Mouse (Mus musculus) embryonic facial prominence, embryonic 11.5 days (tissue): Measurements from ENCODE around the gene Rnf216. TPM values are rescaled to one million over a fixed set of nuclear protein-coding genes. Genes with fewer than 3 reads are reported as not detected.
"Not testable (repeated sequence)": the region's sequence is repeated elsewhere in the genome, so short reads cannot be mapped to it uniquely, and the experiment has no call there.

Experiments
- ATAC-seq: fragments of 200-750 bp; cut with Nextera tagmentation; replicated peaks from 2 replicates; pipeline ENCODE4 v1.8.0; 2017; ENCODE audit warnings: low read depth; ENCODE audit not compliant: insufficient number of reproducible peaks, low FRiP score, low TSS enrichment
- DNase-seq: peaks from one replicate; pipeline ENCODE4 v3.0.0-alpha.2; 2015; ENCODE audit warnings: low spot score
- H3K27ac ChIP-seq: fragments of 300-500 bp; sonication (generic); replicated peaks from 2 replicates; pipeline ENCODE4 v1.5.1; 2014; ENCODE audit warnings: mild to moderate bottlenecking, low read depth, low read length, control low read depth
- H3K27me3 ChIP-seq: fragments of 300-500 bp; sonication (generic); 2 replicates; pipeline ENCODE4 v1.6.1; 2014; ENCODE audit warnings: mild to moderate bottlenecking, low read length, moderate library complexity, mixed read lengths; ENCODE audit not compliant: control insufficient read depth, insufficient read depth
- H3K36me3 ChIP-seq: fragments of 300-500 bp; sonication (generic); replicated peaks from 2 replicates; pipeline ENCODE4 v1.6.1; 2014; ENCODE audit warnings: low read depth, mild to moderate bottlenecking, low read length, moderate library complexity, mixed read lengths; ENCODE audit not compliant: control insufficient read depth, insufficient read depth
- H3K4me1 ChIP-seq: fragments of 300-500 bp; sonication (generic); 2 replicates; pipeline ENCODE4 v1.6.1; 2014; ENCODE audit warnings: low read length, mixed read lengths; ENCODE audit not compliant: control insufficient read depth, insufficient read depth
- H3K4me2 ChIP-seq: fragments of 300-500 bp; sonication (generic); 2 replicates; pipeline ENCODE4 v1.6.1; 2014; ENCODE audit warnings: low read depth, mild to moderate bottlenecking, control low read depth, low read length, moderate library complexity
- H3K4me3 ChIP-seq: fragments of 300-500 bp; sonication (generic); 2 replicates; pipeline ENCODE4 v1.5.1; 2014; ENCODE audit warnings: low read depth, low read length, control low read depth
- H3K9ac ChIP-seq: fragments of 300-500 bp; sonication (generic); replicated peaks from 2 replicates; pipeline ENCODE4 v1.6.1; 2014; ENCODE audit warnings: mild to moderate bottlenecking, control low read depth, low read length
- H3K9me3 ChIP-seq: fragments of 300-500 bp; sonication (generic); replicated peaks from 2 replicates; pipeline ENCODE4 v1.6.1; 2016; ENCODE audit warnings: mild to moderate bottlenecking, low read length, inconsistent platforms, mixed read lengths; ENCODE audit not compliant: control insufficient read depth
- WGBS: fragments of 180-500 bp; shearing (Covaris S2); extraction: QIAGEN DNeasy Blood & Tissue Kit; methylation state at CpG from one replicate; pipeline ENCODE4 v1.1.7; 2014; 5-methylcytosine and 5-hydroxymethylcytosine counted together
- polyA plus RNA-seq: library from polyadenylated mRNA; unstranded; fragments of >200 nt; fragmentation: Nextera tagmentation; extraction: Ambion mirVana; gene quantifications from 2 replicates; pipeline ENCODE4 v1.2.1, GENCODE M21; 2014

Rnf216 gene
- polyA plus RNA-seq, 1 experiment from 2014 or later: 35.6 TPM

DNA sequence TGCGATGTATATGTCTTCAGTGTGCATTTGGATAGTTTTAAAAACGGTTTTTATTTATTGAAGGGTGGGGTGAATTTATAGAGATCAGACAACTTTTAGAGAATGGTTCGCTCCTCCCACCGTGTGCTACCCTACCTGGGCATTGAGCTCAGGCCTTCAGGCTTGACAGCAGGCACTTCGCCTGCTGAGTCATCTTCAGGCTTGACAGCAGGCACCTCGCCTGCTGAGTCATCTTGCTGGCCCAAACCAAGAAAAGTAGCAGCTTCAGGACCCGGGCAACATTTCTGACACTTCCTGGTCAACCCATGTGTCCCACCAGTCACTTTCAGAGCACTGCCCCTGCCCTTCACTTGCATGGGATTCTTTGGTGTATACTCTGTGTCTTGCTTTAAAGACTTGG lies 22.2 kb upstream of the Rnf216 start:
- no peaks in the 10 kb centered on the region for H3K9me3 ChIP-seq
- DNase-seq: no peak
- no peak for ATAC-seq
- H3K4me1 ChIP-seq: no peaks in the 10 kb centered on the region
- no peak overlapping the region for H3K4me3 ChIP-seq
- H3K9ac ChIP-seq: no peak overlapping the region
- no peaks in the 10 kb centered on the region for H3K36me3 ChIP-seq
- no peak overlapping the region for H3K27ac ChIP-seq
- 85% methylated on average over 7 of the region's 7 CpGs for WGBS
- H3K27me3 ChIP-seq: no peaks in the 10 kb centered on the region
- no peak overlapping the region for H3K4me2 ChIP-seq

DNA sequence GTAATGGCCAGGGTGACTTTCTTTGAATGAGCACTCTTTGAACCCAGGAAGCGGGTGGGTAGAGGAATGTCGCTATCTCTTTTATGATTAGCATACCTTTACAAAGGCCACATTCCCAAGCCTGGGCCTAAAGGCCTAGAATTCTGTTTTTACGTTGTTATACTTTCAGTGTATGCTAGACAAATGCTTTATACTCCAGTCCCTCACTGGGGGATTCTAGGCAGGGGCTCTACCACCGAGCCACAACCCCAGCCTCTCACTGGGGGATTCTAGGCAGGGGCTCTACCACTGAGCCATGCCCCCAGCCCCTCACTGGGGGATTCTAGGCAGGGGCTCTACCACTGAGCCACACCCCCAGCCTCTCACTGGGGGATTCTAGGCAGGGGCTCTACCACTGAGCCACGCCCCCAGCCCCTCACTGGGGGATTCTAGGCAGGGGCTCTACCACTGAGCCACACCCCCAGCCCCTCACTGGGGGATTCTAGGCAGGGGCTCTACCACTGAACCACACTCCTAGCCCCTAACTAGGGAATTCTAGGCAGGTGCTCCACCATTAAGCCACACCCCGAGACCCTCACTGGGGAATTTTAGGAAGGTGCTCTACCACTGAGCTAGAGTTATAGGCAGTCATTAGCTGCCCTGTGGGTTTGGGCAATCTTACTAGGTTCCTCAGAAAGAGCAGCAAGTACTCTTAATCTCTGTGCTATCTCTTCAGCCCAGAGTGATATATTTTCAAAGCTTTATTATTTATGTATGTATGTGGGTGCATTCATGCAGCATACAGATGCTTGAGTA lies 21.6 kb upstream of the Rnf216 start:
- not testable (repeated sequence) for H3K9ac ChIP-seq, DNase-seq, H3K4me1 ChIP-seq, H3K9me3 ChIP-seq, H3K4me3 ChIP-seq, ATAC-seq, H3K27ac ChIP-seq, H3K4me2 ChIP-seq, H3K36me3 ChIP-seq, H3K27me3 ChIP-seq
- WGBS: 81% methylated on average over 3 of the region's 6 CpGs

DNA sequence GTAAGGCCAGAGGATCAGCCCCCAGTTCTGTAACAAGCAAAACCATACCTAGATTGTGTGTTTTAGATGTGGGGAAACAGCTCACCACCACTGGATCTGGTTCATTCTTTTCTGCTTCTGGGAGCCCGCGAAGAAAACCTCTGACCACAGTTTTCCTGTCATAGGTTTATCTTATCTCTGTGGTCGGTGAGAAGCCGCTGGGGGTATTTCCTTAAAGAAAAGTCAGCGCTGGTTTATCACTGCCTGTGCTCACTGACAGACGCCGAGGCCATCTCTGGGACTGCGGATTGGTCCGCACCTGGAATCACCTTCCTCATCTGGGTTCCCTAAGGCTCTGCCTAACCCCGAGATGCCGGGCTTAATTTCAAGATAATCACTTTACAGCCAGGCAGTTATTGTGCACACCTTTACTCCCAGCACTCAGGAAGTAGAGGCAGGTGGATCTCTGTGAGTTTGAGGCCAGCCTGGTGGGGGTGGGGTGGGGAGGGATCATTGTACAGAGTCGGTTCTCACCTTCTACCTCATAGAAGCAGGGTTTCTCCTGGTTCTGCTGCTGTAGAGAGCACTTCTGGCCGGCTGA lies 20.2 kb upstream of the Rnf216 start:
- Histone ChIP-seq H3K4me2 (no peak overlapping the region), H3K27me3 (no peaks in the 10 kb centered on the region), H3K9me3 (no peaks in the 10 kb centered on the region), H3K4me1 (no peaks in the 10 kb centered on the region), H3K9ac (no peak overlapping the region), H3K27ac (no peak overlapping the region), H3K36me3 (no peaks in the 10 kb centered on the region), H3K4me3 (no peak overlapping the region)
- WGBS: 76% methylated on average over 13 of the region's 13 CpGs
- DNase-seq (no peak), ATAC-seq (no peak)

DNA sequence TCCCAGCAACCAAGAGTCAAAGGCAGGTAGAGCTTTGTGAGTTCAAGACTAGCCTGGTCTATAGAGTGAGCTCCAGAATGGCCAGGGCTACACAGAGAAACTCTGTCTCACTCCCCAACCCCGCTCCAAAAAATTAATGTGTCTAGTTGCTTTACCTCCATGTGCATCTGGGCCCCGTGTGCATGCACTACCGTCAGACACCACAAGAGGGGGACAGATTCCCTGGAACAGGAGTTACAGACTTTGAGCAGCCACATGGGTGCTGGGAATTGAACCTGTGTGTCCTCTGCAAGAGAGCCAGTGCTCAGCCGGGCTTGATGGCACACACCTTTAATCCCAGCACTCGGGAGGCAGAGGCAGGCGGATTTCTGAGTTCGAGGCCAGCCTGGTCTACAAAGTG lies 17.5 kb upstream of the Rnf216 start:
- Histone ChIP-seq H3K27ac (no peak overlapping the region), H3K36me3 (no peaks in the 10 kb centered on the region), H3K4me3 (no peak overlapping the region), H3K27me3 (no peaks in the 10 kb centered on the region), H3K9ac (no peak overlapping the region), H3K4me2 (no peak overlapping the region), H3K4me1 (no peaks in the 10 kb centered on the region), H3K9me3 (no peaks in the 10 kb centered on the region)
- WGBS: 94% methylated on average over 7 of the region's 7 CpGs
- DNase-seq (no peak), ATAC-seq (no peak)

DNA sequence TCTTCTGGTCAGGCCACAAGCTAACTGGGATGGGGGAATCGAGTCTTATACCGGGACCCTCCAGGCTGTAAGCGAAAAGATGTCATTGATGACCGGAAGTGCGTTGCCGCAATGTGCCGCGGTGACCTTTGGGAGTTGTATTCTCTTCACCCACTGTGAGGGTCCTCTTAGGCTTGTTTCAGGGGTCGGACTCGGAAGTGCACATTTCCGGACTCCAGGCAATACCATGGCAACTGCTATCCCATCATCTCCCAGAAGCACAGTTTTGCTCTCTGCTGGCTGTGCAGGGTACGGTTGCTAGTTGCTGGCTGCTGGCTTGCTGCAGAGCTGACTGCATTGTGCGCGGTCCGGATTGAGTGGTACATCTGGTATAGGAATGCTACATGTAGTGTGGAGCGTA lies 16.3 kb upstream of the Rnf216 start:
- 91% methylated on average over 16 of the region's 16 CpGs for WGBS
- no peak overlapping the region for H3K4me2 ChIP-seq
- H3K9ac ChIP-seq: no peak overlapping the region
- DNase-seq (no peak), ATAC-seq (no peak)
- H3K9me3 ChIP-seq: no peaks in the 10 kb centered on the region
- no peak overlapping the region for H3K4me3 ChIP-seq
- no peaks in the 10 kb centered on the region for H3K36me3 ChIP-seq
- H3K4me1 ChIP-seq: no peaks in the 10 kb centered on the region
- H3K27me3 ChIP-seq: no peaks in the 10 kb centered on the region
- H3K27ac ChIP-seq: no peak overlapping the region

- Histone ChIP-seq H3K9me3 (no peaks in the 10 kb centered on the region), H3K36me3 (no peaks in the 10 kb centered on the region), H3K27ac (no peak overlapping the region), H3K27me3 (no peaks in the 10 kb centered on the region), H3K9ac (no peak overlapping the region), H3K4me3 (no peak overlapping the region), H3K4me1 (no peaks in the 10 kb centered on the region), H3K4me2 (no peak overlapping the region)
- ATAC-seq (no peak), DNase-seq (no peak)
- 85% methylated on average over 8 of the region's 8 CpGs for WGBS
Observed at GRCm38 (mm10) chr5:143127837-143128236, 15.0 kb upstream of the Rnf216 start.

DNA sequence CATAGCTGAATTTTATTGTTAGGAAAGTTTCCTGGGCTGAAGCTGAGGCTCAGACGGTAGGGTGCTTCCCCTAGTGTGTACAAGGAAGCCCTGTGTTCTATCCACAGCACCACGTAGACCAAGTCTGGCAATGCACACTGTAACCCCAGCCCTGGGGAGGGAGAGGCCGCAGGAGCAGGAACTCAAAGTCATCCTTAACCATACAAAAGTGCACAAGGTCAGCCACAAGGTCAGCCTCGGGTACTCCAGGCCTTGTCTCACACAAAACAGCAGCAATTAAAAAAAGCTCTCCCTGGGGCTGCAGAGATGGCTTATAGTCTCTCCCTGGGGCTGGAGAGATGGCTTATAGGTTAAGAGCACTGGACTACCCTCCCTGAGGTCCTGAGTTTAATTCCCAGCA lies 14.1 kb upstream of the Rnf216 start:
- Histone ChIP-seq H3K4me2 (no peak overlapping the region), H3K9me3 (no peaks in the 10 kb centered on the region), H3K4me3 (no peak overlapping the region), H3K4me1 (no peaks in the 10 kb centered on the region), H3K9ac (no peak overlapping the region), H3K36me3 (no peaks in the 10 kb centered on the region), H3K27ac (no peak overlapping the region), H3K27me3 (no peaks in the 10 kb centered on the region)
- DNase-seq: no peak
- no peak for ATAC-seq
- 52% methylated on average over 4 of the region's 4 CpGs for WGBS

GRCm38 (mm10) chr5:143126089-143126488 lies 13.3 kb upstream of the Rnf216 start:
- H3K9me3 ChIP-seq: no peaks in the 10 kb centered on the region
- H3K4me3 ChIP-seq: no peak overlapping the region
- ATAC-seq (no peak), DNase-seq (no peak)
- 92% methylated on average over 9 of the region's 9 CpGs for WGBS
- no peaks in the 10 kb centered on the region for H3K36me3 ChIP-seq
- no peaks in the 10 kb centered on the region for H3K4me1 ChIP-seq
- no peak overlapping the region for H3K4me2 ChIP-seq
- H3K9ac ChIP-seq: no peak overlapping the region
- no peaks in the 10 kb centered on the region for H3K27me3 ChIP-seq
- no peak overlapping the region for H3K27ac ChIP-seq
